Mouse (Mus musculus): ENCODE data around the gene Nipa2.

The Nipa2 gene

DNA sequence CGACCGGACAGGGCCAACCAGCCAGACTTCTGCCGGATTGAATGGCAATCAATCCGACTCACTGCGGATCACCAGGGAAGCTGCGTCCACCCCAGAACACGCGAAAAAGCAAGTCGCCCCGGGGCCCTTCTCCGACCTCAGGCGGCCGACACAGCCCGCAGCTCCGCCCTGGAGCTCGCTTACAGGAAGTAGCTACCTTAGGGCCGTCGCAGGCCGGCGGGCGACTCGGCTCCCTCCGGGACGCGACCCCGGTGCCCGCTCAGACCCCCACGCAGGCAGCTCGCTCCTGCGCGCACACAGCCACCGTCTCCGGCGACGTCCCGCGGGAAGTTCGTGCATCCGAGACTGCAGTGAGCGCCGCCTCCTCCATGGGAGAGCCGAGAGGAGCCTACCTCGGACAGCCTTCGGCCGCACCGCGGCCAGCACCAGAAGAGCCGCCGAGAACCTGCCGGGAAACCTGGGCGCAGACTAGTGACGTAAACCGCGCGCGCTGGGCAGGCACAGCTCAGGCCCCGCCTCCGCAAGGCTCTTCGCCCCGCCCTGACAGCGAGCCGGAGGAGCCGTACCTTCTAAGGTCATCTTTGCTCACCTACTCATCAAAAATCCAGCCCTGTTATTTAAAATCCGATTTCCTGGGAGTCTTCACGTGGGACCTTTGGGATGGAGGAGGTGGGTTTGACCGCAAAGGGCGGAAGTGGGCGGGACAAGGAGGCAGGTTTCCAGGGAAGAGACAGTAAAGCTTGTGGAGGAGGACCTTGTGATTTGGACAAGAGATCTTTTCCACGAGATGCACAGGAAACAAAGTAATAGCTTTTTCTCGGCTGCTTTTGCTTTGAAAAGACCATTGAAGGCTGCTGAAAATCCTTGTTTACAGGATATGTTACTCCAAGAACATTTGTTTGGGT is at the start of gene Nipa2:
Nipa2 (minus strand) TSS at position 473 of the 905 bp plus-strand sequence.
- in situ Hi-C loops (cut with MboI, MseI): loop anchor here (10.0 kb wide), 2 partner anchors 117 to 167 kb away; partner anchors contain the start of genes Cyfip1 and Tubgcp5

DNA sequence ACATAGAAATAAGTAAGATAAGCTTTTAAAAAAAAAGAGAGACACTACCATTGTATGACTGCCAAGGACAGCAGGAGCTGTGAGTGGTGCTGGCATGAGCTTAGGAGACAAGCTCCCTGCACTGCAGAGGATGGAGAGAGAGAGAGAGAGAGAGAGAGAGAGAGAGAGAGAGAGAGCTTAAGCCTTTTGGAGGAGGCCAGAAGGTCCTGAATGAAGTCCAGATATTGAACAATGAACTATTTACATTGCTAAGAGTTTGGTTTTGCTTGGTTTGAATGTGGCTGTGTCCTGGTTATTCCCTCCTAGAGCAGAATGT is 48.7 kb upstream of the Nipa2 start:
- in situ Hi-C loops (cut with MboI, MseI): no loop called here

DNA sequence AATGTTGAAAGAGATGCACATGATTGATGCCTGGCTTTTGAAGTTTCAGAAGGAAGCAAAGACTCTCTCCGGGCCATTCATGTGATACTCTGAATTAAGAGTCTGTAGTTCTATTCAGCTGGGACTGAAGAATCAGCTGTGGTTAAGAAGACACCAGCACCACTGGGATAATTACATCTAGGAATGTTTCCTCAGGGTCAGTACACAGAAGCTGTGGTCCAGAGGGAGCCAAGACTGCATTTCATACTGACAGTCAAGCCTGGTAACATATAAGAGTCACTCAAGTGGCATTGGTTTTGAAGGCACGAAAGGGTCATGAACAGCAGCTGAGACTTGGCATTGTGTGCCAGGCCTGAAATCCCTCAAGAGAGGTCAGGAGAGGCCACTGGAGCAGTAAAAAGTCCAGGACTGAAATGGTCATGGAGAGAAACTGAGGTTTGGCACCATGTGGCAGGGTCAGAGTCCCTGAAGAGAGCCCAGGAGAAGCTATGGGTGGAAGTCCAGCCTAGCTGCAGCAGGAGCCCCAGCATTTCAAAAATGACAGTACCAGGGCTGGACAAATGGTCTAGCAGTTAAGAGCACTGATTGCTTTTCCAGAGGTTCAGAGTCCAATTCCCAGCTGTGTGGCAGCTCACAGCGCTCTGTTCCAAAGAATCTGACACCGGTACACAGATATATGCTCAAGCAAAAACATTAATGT is 48.2 kb upstream of the Nipa2 start:
- in situ Hi-C loops (cut with MboI, MseI): no loop called here

DNA sequence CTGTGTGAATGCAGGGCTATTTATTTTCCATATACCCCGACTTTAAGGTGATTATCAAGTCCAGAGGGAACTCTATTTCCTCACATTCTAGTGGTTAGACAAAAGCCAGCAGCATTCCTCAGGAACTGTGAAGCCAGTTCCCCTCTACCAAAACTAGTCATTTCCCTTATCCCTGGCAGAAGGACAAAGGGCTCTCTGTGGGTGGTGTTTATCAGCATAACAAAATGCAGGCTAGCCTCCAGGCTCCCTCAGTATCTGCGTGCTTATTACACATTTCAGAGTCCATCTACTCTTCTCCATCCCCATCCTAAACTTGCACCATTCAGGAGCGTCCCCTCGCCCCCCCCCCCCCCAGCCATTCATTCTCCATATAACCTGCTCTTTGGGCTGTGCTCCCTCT is 36.7 kb upstream of the Nipa2 start:
- in situ Hi-C loops (cut with MboI, MseI): no loop called here

DNA sequence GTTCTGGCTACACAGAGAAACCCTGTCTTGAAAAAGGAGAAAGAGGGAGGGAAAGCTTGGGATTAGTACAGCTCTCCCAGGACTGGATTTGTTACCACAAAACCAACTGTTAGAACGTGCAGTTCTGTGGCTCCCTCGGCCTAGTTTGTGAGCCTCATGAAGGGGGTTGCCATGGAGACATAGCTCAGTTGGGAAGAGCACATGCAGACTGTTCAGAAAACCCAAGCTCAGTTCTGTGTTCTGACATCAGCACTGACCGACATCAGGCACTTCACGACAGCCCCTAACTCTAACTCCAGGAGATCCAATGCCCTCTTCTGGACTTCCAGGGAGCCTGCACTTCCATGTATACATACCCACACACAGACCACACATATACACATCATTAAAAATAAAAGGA is 32.7 kb upstream of the Nipa2 start:
- in situ Hi-C loops (cut with MboI, MseI): no loop called here

DNA sequence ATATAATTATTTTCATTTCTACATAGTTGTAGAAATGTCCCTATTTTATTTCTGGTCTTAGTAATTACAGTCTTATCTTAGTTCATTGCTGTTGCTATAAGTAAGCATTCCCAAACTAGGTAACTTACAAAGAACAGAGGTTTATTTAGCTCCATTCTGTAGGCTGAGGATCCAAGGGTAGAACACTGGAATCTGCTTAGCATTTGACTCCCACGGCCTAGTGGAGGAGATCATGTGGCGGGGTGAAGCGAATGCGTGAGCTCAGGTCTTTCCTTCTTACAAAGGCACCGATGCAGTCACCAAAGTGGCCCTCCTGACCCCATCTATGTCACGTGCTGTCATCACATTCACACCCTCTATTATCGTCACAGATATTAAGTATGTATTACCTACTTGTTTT is 29.6 kb upstream of the Nipa2 start:
- in situ Hi-C loops (cut with MboI, MseI): no loop called here

DNA sequence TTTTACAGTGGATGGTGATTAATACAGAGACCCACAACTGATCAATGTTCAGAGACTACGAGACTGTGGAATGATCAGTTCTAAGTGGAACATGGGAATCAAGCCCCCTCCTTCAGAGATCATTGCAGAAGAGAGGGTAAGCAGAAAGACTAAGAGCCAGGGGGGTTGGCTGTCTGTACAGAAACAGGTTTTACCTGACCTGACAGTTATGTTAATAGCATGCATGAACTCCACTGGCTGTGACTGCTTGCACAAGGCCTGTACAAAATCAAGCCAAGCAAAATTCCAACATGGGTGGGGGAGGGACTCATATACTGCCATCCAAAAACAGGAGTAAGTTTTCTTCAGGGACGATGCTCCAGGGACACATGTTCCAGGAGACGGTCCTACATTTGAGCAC is 28.9 kb upstream of the Nipa2 start:
- in situ Hi-C loops (cut with MboI, MseI): no loop called here

DNA sequence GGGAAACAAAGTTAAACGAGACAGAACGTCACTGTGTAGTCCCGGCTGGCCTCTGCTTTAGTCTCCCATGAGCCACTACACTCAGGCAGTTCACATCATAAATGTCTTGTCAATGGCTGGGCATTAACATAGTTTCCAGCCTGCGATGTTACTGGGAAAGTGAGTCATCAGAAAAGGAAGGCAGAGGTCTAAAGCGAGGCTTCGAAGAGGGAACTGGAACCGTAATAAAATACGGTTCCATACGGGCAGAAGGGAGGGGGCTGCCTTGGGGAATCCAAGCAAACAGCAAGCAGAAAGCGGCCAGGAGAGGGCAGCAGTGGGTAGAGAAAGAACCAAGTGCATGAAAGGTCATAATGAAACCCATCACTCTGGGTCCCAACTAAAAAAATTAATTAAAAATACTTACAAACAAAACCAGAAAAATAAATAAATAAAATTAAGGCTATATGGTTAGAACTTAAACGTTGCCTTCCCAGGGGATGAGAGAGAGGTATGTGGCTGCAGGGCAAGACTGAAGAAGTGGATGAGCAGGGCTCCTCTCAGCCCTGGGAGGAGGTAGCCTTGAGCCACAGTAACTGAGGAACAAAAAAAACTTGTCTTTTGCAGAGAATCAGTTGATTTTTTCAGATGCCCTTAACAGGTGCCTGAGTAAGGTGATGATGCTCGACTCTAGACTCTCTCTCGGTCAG is 24.4 kb upstream of the Nipa2 start:
- in situ Hi-C loops (cut with MboI, MseI): no loop called here

DNA sequence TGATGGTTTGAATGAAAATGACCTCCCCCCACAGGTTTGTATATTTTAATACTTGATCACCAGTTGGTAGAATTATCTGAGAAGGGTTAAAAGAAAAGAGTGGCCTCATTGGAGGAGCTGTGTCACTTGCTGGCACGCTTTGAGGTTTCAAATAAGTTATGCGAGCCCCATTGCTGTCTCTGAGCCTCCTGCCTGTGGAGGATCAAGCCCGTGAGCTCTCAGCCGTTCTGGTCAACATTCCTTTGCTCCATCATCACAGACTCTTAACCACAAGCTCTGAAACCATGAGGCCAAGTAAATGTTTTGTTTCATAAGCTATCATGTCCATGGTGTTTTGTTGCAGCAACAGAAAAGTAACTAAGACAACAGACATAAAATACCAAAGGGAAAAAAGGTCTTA is 22.5 kb upstream of the Nipa2 start:
- in situ Hi-C loops (cut with MboI, MseI): no loop called here

DNA sequence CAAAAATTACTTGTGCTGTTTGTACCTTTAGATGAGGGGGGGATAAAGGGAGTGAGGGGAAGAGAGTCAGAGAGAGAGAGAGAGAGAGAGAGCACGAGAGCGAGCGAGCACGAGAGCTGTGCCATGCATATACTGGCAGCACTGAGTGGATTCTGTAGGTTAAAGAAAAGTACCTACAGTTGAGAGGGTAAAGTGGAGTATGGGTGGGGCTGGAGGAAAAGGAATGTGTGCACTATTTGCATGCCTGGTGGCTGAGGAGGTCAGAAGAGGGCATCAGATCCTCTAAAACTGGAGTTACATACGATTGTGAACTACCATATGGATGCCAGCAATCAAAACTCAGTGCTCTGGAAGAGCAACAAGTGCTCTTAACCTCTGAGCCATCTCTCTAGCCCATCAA is 20.8 kb upstream of the Nipa2 start:
- in situ Hi-C loops (cut with MboI, MseI): no loop called here

DNA sequence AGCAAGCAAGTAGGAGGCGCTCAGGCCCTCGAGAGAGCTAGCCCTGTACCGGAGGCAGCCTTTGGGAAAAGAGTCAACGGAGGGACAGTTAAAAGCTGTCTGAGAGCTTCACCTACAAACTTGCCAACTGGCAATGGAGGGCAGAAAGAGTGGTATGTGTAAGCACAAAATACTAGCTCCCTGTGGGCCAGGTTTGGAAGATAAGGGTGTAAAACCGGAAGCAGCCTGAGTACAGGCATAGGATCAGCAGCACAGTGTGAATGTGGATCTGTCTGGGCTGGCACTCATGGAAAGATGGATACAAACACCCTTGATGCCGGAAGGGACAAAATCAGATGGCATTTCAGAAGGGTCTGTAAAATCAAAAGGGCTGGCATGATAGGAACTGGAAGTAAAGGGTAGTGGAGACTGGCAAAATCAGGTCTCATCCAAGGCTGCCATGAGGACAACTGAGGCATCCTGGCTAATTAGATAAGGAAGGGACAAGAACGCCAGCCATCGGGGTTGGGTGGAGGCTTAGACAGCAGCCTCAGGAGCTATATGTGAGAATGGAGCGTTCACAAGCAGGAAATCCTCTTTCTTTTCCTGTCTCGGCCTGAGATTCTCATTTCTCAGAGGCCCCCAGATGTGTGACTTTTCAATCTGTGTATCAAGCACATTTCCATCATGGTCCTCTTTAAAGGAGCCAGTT is 19.9 kb upstream of the Nipa2 start:
- in situ Hi-C loops (cut with MboI, MseI): no loop called here

DNA sequence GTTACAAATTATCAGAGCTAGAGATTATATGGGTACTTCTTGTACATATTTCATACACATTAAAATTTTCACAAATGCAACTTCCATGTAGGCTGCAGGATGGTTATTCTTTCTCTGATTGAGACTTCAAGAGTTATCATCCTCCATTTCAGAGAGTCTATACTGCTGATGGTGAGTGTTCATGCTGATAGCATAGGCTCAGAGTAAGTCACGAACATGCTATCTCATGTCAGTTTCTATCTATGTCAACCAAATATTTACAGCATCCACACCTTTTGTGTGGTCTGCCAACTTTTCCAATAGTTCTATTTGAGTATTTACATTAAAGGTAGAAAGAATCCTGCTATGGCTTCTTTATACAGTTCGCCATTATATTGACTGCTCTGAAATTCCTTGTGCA is 19.2 kb upstream of the Nipa2 start:
- in situ Hi-C loops (cut with MboI, MseI): no loop called here

DNA sequence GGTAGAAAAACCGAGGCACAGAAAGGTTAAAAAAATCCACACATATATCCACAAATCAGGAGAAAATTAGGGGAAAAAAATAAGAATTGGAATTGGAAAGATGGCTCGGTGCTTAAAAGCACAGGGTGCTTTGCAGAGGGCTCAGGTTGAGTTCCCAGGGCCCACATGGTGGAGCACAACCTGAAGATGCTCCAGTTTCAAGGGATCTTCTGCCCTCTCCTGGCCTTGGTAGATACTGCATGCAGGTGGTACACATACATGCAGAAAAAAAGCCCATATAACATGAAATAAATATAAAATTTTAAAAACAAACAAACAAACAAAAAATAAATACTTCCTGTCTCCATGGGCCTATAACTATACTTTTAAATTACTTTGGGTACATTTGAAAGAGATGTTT is 12.2 kb upstream of the Nipa2 start:
- in situ Hi-C loops (cut with MboI, MseI): no loop called here

DNA sequence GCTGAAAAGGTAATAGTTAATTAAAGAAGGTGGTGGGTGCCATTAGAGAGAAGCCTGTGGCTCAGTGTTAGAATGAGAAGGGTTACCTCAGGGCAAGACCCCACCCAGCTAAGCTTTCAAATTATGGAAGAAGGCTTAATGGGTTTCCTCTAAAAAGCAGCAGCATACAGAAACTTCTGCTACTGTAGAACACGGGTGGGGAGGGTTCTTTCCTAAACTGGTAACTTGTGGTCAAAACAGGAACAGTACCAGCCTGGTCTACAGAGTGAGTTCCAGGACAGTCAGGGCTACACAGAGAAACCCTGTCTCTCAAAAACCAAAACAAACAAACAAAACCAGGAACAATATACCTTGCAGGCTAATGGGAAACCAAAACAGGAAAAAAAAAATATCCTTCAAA is 7.1 kb upstream of the Nipa2 start:
- in situ Hi-C loops (cut with MboI, MseI): loop anchor here (10.0 kb wide), 2 partner anchors 125 to 175 kb away; partner anchors contain the start of genes Cyfip1 and Tubgcp5

DNA sequence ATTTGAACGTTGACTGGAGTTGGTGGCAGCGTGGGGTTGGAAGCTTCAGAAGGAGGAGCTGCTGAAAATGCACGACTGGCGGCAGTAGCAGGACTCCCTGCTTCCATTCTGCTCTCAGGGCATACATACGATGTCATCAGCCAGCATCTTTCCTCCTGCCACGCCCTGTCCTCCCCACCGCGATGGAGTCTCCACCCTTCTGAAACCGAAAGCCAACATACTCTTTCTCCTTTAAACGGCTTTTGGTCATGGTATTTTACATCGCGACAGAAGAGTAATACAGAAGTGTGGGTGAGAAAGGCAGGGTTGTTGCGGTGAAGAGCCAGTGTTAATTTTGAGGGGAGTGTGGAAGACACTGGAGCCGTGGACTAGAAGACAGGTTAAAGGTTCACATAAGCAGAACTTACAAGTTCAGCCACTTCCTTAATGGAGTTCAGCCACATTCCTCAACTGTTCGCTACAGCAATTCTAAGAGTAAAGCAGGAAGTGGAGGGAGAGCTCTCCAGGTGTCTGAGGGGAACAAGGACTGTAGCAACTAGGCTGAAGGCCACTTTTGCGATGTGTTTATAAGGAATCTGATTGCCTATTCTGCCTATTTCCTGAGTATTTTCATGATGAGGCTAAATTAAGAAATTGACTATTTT is 6.1 kb upstream of the Nipa2 start:
- in situ Hi-C loops (cut with MboI, MseI): loop anchor here (10.0 kb wide), 2 partner anchors 124 to 174 kb away; partner anchors contain the start of genes Cyfip1 and Tubgcp5

DNA sequence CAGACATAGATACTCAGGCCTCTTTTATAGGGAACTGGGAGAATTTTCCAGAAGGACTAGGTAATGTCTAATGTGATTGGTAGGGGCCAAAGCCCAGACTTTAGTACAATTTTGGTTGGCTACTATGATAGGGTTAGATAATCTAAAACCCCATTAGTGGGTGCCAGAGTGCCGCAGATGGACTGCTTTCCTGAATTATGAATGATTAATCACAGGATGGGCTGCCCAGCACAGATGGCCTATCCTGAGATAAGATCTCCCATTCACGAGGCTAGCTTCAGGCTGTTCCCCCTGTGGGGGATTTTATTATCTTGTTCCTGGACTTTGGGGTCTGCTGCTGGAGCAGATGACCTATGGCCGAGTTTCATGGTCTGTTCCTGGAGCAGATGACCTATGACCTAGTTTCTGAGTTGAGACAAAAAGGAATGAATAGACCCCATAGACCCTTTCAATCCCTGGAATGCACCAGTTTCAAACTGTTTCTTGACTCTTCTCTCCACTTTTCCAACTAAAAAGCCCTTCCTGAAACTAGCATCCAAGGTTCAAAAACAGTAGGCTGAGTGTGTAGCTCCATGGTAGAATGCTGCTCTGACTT is 4.7 kb upstream of the Nipa2 start:
- in situ Hi-C loops (cut with MboI, MseI): loop anchor here (10.0 kb wide), 2 partner anchors 122 to 172 kb away; partner anchors contain the start of genes Cyfip1 and Tubgcp5

DNA sequence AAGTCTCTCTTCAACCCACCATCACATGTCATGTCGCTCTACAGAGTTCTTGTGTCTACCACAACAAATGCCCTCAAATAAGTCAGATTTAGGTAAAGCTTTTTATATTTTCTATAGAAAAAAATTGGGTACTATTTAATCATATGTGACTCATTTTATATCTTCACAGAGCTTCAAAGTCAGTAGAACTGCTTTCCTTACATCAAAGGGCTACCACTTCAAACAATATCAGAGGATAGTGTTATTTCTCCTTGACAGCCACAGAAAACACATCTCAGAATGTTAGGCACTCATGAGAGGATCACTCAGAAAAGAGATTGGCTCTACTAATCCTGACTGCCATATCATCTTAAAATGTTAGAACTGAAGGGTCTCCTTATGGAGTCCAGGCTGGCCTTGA is 1.8 kb downstream of the Nipa2 start:
- in situ Hi-C loops (cut with MboI, MseI): loop anchor here (10.0 kb wide), 2 partner anchors 116 to 166 kb away; partner anchors contain the start of genes Cyfip1 and Tubgcp5

DNA sequence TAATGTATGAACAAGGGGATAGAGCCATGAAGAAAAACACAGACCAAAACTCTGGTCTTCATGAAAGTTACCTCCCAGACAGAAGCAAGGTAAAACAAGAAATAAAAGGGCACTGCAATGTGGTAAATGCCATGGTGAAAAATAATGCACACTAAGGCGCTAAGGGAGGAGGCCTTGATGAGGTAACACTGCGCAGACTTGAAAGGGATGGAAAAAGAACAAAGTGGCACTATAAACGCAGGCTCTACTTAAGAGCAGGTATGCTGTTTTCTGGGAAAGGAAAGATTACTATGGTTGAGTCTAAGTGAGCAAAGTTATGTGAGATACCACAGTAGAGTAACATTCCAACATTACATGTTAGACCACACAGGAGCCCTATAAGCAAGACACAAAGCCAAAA is 2.5 kb downstream of the Nipa2 start:
- in situ Hi-C loops (cut with MboI, MseI): loop anchor here (10.0 kb wide), 2 partner anchors 115 to 165 kb away; partner anchors contain the start of genes Cyfip1 and Tubgcp5

DNA sequence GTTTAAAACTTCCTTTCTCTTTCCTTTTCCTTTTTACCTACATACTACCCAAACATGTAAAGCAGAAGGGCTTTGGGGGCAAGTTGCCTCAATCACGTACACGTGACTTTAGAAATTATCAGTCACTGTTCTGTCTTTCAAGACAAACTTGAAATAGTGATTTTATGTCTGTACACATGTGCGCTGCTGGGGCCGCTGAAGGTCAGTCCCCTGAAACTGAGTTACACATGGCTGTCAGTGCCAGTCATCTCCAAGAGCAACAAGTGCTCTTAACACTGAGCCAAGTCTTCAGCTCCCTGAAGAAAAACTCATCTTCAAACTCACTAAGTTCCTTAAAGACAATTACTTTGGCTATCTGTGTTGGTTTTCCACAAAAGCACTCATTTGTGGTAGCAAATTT is 4.4 kb downstream of the Nipa2 start:
- in situ Hi-C loops (cut with MboI, MseI): no loop called here

DNA sequence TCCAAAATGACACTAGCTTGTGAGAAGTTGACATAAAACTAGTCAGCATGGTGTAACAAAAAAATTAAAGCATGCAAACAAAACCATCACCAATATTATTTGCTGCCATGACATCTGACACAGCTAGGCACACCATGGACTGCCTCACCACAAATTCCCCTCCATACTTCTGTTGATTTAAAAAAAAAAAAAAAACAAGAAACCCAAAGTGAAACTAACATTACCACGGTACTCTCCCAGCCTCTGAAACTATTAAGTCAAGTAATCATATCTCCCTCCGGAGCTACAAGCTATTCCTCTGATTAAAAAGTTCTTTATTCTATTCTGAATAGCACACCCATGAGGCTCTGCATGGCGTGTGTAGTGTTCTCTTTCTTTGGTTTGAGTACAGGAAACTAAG is 5.1 kb downstream of the Nipa2 start:
- in situ Hi-C loops (cut with MboI, MseI): no loop called here

DNA sequence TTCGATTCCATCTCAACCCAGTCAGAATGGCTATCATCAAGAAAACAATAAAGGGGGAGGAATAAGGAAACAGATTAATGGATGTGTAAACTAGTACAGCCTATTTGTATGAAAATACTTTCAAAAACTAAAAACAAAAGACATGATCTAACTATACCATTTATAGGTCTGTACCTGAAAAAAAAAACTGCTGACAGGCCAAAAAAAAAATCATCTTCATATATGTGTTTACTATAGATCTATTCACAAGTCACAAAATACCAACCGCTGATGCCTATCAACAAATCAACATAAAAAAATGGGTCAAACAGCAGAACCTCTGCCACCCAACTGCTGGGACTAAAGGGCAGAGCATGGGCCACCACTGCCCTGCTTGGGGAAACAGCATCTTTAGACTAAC is 6.2 kb downstream of the Nipa2 start:
- in situ Hi-C loops (cut with MboI, MseI): no loop called here
